Mouse (Mus musculus) bone marrow, adult 2 months (tissue): ENCODE measurements around the gene Bcl9l.

Experiments used
- CTCF ChIP-seq: fragments of 200-500 bp; IDR thresholded peaks from 2 replicates; pipeline ENCODE4 v1.5.1; 2011; ENCODE audit warnings: low read length, control low read depth; ENCODE audit not compliant: control insufficient read depth, insufficient read depth
- POLR2A ChIP-seq: fragments of 200-500 bp; IDR thresholded peaks from 2 replicates; pipeline ENCODE4 v1.6.1; 2011; ENCODE audit warnings: low read depth, mild to moderate bottlenecking, control low read depth, low read length, borderline replicate concordance; ENCODE audit not compliant: control insufficient read depth

DNA sequence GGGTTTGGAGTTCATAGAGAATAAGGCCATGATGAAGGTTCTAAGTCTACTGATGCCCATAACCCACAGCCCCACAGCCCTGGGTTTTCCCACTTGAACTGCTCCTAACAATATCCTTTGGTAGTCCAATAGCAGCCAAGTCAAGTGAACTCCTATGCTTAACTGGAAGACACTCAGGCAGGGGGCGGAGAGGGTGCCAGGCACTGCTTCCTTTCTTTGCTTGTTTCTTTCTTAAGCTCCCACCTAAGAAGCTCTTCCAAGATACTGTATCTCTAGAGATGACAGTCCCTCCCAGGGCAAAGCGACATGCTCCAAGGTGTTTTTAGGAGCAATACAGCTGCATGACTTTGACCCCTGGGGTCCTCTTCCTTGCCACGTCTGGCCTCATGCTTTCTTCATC is 42.4 kb downstream of the Bcl9l start:
- TF ChIP-seq POLR2A (no peak), CTCF (no peak)
